Mouse (Mus musculus): ENCODE measurements around the gene Olfr983. TPM values are rescaled to one million over a fixed set of nuclear protein-coding genes. Genes with fewer than 3 reads are reported as not detected.

Olfr983 gene
- not detected in 4 replicates for total RNA-seq (2023; ENCODE audit: inconsistent age)

GRCm38 (mm10) chr9:40093495-40093894 lies at the start of gene Olfr983:
Gene Olfr983 (minus strand): TSS chr9:40093595.

GRCm38 (mm10) chr9:40130084-40130483 lies 36.7 kb upstream of the Olfr983 start, which contains the start of gene Olfr985:
Gene Olfr985 (minus strand): TSS chr9:40130184.

GRCm38 (mm10) chr9:40114106-40114505 lies 20.7 kb upstream of the Olfr983 start, which contains the start of gene Olfr984:
Gene Olfr984 (minus strand): TSS chr9:40114206.

GRCm38 (mm10) chr9:40073529-40073928 lies 19.9 kb downstream of the Olfr983 start, which contains the start of gene Olfr982:
Gene Olfr982 (plus strand): TSS chr9:40073829.

Other genes with a start within 250 kb of the Olfr983 start
- not detected in 4 replicates for gene Olfr972, start 227.2 kb downstream of the Olfr983 start, total RNA-seq (2023; ENCODE audit: inconsistent age)
- gene Olfr229, start 186.3 kb downstream of the Olfr983 start, total RNA-seq (2023; ENCODE audit: inconsistent age) = not detected in 4 replicates
- not detected in 4 replicates for gene Olfr974, start 156.1 kb downstream of the Olfr983 start, total RNA-seq (2023; ENCODE audit: inconsistent age)
- gene Olfr975, start 141.5 kb downstream of the Olfr983 start, total RNA-seq (2023; ENCODE audit: inconsistent age) = not detected in 4 replicates
- not detected in 4 replicates for gene Olfr976, start 132.5 kb downstream of the Olfr983 start, total RNA-seq (2023; ENCODE audit: inconsistent age)
- gene Olfr978, start 101.5 kb downstream of the Olfr983 start, total RNA-seq (2023; ENCODE audit: inconsistent age) = not detected in 4 replicates
- not detected in 4 replicates for gene Olfr979, start 90.1 kb downstream of the Olfr983 start, total RNA-seq (2023; ENCODE audit: inconsistent age)
- not detected in 4 replicates for gene Olfr980, start 84.0 kb downstream of the Olfr983 start, total RNA-seq (2023; ENCODE audit: inconsistent age)
- gene Olfr981, start 72.1 kb downstream of the Olfr983 start, total RNA-seq (2023; ENCODE audit: inconsistent age) = not detected in 4 replicates
- gene Olfr982, start 19.8 kb downstream of the Olfr983 start, total RNA-seq (2023; ENCODE audit: inconsistent age) = not detected in 4 replicates
- not detected in 4 replicates for gene Olfr984, start 20.6 kb upstream of the Olfr983 start, total RNA-seq (2023; ENCODE audit: inconsistent age)
- not detected in 4 replicates for gene Olfr985, start 36.6 kb upstream of the Olfr983 start, total RNA-seq (2023; ENCODE audit: inconsistent age)
- gene Tmem225, start 54.5 kb upstream of the Olfr983 start, total RNA-seq (2023; ENCODE audit: inconsistent age) = not detected in 4 replicates
- gene Olfr986, start 87.3 kb upstream of the Olfr983 start, total RNA-seq (2023; ENCODE audit: inconsistent age) = not detected in 4 replicates
- 1.5 to 2.3 TPM (median 1.9 TPM) in 4 replicates for gene Zfp202, start 98.7 kb upstream of the Olfr983 start, total RNA-seq (2023; ENCODE audit: inconsistent age)
- gene Scn3b, start 175.6 kb upstream of the Olfr983 start, total RNA-seq (2023; ENCODE audit: inconsistent age) = not detected in 4 replicates

Measured in B cell, adult (primary cell).